Mouse (Mus musculus) monocyte, adult 2 months (primary cell): ENCODE measurements at regions not wholly inside any gene's neighbourhood (a gene's known extent, or its start where the extent isn't known, plus 50 kb on each side); places are given as distances from the start of the nearest gene placed in this dataset.
"Not testable (repeated sequence)": the region's sequence is repeated elsewhere in the genome, so short reads cannot be mapped to it uniquely, and the experiment has no call there.

Experiments
- DNase-seq, 2 experiments: peaks; one replicate each; pipeline ENCODE4 v3.0.0; 2022; ENCODE audit warnings: low spot score in 2 of 2, low read depth in 1 of 2

DNA sequence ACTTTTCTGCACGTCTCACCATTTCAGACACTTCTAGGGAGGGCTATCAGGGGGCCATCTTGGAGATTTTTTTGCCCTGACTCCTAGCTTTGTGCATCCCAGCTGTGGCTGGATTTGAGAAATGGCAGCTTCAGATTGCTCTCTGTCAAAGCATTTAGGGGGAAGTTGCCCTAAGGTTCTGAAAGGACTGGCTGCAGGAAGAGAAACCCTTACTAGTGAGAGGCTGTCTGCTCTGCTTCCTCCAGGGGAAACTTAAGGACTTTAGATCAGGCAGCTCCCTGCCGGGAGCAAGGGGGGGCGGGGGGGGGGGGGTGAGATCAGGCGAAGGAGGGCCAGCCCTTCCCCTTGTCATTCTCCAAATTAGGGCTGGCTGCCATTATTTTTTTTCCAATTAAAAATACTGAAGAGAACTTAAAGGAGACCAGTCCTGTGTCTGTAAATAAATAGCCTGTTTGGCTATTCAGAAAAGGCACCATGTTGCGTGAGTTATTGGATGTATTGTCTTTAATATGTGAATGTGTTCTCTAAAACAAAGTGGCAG is 141.7 kb upstream of the Tbl1xr1 start:
- no peak for DNase-seq

- DNase-seq: peak; percentile 49 to 74
Observed at GRCm38 (mm10) chr3:21935571-21936261, 140.7 kb upstream of the Tbl1xr1 start.

DNA sequence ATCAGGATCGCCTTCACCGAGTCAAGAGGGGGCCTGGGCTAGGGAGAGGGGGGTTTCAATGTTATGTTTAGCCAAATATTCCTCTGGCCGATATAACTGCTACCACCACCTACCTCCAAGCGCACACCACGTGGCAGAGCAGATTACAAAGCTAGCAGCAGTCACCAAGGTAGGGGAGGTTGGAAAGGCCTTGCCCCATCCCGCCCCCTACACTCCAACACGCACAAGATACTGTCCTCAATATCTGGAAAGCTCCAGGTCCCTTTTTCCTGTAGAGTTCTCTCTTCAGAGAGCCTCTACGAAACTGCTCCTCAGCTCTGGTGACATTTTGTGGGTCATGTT is 140.2 kb upstream of the Tbl1xr1 start:
- DNase-seq: no peak

- DNase-seq: no peak
Observed at GRCm38 (mm10) chr3:21936616-21937015, 139.8 kb upstream of the Tbl1xr1 start.

DNA sequence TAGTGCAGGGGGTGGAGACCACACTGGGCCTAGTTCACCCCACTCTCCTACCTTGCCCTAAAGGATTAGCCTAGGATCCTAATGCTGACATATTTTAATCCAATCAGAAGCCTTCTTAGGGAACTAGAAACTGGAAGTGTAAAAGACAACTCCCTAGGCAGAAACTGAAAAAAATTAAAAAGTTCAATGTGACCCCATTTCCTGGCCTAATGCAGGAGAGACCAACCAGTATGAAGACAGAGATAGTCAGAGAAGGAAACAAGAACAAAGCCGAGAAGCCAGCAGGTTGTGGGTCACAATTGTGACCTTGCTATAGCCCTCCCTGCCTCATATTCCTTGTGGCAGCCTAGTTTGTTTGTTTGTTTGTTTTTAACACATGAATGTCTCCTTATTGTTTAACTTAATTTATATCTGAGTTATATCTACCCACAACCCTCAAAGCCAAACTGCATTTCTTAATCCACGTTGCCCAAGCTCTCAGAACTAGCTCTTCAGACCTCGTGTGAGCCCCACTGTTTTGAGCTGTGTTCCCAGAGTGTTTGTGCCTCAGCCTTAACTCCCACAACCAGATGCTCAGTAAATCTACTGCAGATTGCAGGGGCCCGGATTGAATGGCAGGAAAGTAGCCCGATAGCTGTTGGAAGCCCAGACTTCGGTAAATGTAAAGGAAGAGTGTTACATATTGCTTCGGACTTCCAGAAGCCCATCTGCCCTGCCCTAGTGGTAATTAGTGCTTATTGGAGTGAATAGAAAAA is 139.0 kb upstream of the Tbl1xr1 start:
- no peak for DNase-seq

GRCm38 (mm10) chr3:21938071-21938848 is 138.2 kb upstream of the Tbl1xr1 start:
- DNase-seq: no peak

DNA sequence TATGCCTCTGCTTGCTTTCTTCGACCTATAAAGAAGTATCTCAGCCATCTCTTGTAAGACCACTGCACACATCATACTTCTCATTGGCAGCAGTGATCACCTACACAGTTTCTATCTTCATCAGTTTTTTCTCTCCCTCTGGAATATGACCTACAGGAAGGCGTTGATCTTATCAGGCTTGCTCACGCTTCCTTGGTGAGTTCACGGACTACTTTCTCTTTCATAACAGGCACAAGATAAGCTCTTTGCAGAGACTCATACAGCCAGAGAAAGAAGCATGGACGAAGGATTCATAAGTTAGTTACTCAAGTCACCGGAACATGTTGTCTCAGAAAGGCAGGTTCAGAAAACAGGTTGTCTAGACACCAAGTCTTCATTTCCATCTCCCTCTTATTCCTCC is 136.7 kb upstream of the Tbl1xr1 start:
- no peak for DNase-seq

- no peak for DNase-seq
Observed at GRCm38 (mm10) chr3:21941596-21941995, 134.9 kb upstream of the Tbl1xr1 start.

DNA sequence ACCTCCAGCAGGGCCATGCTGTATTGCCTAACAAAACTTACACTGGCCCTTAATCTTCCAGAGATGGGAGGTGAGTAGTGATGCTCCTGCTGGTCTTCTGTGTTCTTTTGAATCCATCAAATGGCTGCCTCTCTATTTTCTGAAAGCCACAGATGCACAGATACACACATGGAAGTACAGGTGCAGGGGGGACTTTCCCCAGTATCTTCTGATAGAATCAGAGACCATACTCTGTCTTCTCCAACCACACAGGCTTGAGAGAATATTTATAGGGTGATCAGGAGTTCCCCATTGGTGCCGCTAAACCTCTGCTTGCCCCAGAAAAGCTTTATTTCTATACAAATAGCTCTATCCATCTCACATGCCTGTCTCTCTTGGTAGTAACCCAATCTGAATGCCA is 133.5 kb upstream of the Tbl1xr1 start:
- DNase-seq: no peak

DNA sequence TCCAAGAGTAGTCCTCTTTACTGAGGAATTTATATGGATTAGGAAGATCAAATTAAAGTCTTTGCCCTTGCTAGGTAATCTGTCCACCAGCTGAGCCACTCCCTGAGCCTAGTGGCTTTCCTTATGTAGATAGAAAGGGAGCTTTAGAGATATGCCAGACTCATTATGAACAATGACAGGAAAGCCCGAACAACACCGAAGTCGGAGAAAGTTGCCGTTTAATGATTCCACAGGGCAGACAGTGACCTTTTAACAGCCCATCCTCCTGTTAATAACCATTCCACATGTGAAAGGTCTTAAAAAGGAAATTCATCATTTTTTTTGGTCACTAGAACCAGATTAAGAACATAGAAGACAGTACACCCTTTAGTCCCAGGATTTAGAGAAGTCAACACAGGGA is 130.7 kb upstream of the Tbl1xr1 start:
- DNase-seq: no peak

DNA sequence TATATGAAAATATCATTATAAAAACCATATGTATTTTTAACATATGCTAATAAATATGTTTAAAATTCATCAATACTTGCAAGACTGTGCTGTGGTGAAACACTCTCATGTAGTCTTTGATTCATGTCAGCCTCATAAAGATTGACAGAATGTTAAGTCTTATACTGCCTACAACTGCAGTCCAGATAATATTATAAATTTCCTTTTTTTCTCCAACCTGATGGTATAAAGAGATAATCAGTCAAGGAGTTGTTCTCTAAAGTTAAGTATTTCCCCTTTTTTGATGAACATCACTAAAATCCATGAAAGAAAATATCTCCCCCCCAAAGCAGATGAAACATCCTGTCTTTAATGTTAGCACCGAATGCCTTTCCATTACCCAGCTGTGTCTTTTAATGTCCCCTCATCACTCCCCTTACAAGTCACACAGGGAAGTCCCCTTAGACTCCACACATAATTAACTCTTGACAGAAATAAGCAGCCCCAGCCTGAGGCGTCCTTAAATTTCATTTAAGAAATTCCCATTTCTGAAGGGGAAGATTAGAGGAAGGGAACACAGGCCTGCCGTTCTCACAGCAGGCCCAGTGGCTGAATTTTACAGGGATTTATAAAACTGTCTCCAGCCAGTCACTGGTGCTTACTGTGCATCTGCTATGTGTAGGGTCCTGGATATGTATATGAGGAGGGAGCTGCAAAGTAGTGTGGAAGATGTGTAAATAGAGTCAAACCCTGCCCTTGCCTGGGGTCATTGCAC is 129.0 kb upstream of the Tbl1xr1 start:
- DNase-seq: no peak

- no peak for DNase-seq
Observed at GRCm38 (mm10) chr3:21948074-21948659, 128.3 kb upstream of the Tbl1xr1 start.

DNA sequence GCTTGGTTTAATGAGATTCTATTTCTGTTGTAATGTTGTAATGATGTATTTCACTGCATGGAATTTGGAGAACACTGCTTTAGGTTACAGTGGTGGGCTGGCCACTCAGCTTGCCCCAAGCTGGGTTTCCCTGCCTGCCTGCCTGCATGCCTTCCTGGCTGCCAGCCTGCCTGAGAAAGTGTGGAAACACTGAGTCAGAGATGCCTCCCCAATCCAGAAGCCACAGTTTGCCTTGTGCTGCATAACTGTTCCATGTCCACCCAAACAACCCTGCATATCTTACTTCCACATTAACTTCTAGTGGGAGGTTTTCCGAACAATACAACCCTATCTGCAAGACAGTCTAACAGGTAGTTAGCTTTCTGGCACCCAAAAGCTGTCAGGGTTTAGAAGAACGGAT is 127.0 kb upstream of the Tbl1xr1 start:
- no peak for DNase-seq

DNA sequence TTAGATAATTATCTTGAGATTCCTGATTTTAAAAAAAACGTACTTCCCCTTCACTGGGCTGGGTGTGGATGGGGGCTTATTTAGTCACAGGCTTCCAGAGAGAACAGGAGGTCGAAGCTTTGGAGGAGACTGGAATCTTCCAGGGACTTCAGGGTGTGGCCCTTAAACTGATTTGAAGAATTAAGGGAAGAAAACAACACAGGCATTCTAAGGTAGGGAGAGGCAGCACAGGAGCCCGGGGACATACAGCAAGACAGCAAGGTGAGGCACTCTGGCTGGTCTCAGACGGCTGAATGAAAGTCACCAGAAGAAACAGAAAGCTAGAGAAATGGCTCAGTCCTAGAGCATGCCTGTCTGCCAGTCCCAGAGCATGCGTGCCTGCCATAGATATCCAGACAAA is 125.9 kb upstream of the Tbl1xr1 start:
- no peak for DNase-seq

- no peak for DNase-seq
Observed at GRCm38 (mm10) chr3:21951446-21952285, 124.8 kb upstream of the Tbl1xr1 start.

GRCm38 (mm10) chr3:21952695-21953415 is 123.6 kb upstream of the Tbl1xr1 start:
- DNase-seq: peak in 1 of 2 experiments; percentile 54

GRCm38 (mm10) chr3:21953416-21953810 is 123.0 kb upstream of the Tbl1xr1 start:
- DNase-seq: no peak

DNA sequence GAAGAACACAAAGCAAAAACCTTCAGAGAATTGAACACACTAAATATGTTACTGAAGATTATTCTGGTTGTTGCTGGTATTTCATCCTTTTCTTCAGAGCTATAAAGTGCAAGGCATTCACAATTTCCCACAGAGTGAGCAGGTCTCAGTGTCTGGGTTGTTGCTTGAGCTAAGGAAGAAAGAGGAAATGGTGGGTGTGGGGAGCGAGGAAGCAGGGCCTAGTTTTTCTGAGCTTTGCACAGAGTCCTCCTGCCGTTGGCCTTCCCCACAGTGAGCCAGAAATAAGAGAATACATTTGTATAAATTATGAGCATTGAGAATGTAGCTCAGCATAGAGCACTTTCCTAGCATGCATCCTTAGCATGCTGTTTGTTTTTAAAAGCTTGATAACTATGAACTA is 120.8 kb upstream of the Tbl1xr1 start:
- DNase-seq: no peak

DNA sequence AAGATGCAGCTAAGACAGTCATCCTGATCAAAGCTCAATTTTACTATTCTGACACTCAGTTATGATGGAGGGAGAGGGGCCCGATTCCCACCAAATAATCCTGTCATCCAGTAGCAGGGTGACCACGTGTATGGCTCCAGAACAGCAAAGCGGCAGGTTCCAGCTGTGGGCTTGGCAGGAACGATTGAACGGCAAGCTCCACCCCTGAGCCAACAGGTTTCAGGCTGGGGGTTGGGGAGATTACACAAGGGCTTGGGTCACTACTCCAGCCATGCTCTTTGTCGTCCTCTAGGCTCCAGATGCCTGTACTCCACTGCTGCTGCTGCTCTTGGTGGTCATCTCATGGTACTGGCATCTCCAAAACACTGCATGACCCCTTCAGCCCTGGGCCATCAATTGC is 119.3 kb upstream of the Tbl1xr1 start:
- not testable (repeated sequence) for DNase-seq
